Mouse (Mus musculus) small intestine, adult 2 months (tissue): ENCODE measurements around the gene Ssh2.

ENCODE experiments used
- CTCF ChIP-seq: fragments of 200-500 bp; IDR thresholded peaks from 2 replicates; pipeline ENCODE4 v1.5.1; 2012; ENCODE audit warnings: low read depth, mild to moderate bottlenecking, control low read depth, inconsistent platforms, low read length, moderate library complexity, mixed read lengths; ENCODE audit not compliant: insufficient replicate concordance, insufficient read length; ENCODE audit errors: extremely low read depth
- POLR2A ChIP-seq: fragments of 200-500 bp; IDR thresholded peaks from 2 replicates; pipeline ENCODE4 v1.6.1; 2012; ENCODE audit warnings: low read depth, mild to moderate bottlenecking, control low read depth, inconsistent platforms, low read length, moderate library complexity

DNA sequence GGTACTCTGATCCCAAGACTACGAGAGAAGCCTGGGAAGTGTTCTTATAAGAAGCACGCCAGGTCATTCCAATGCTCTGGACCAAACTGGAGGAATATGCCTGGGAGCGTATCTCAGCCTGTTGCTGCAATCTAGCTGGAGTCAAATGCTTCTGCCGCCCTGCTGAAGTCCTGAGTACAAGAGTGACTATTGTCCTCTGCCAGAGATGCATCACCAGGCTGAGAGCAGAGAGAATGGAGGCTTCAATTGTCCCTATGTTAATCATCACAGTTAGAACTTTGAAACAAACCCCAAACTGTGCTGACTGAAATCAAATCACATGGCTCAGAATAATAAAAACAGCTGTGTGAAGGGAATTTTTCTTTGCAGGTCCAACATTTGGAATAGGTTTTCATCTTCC is 42.4 kb upstream of the Ssh2 start:
- no peak for TF ChIP-seq CTCF
- no peak for TF ChIP-seq POLR2A
